Mouse (Mus musculus): ENCODE data around the gene H2-DMb2. TPM values are rescaled to one million over a fixed set of nuclear protein-coding genes. Genes with fewer than 3 reads are reported as not detected.

Gene H2-DMb2
- polyA plus RNA-seq, 1 experiment from 2014 or later: 0.18 TPM

GRCm38 (mm10) chr17:34179019-34179418 lies 35.9 kb downstream of the H2-DMb2 start:
- no peak overlapping the region for H3K4me3 ChIP-seq (ENCODE audit: low read depth, low read length)
- DNase-seq (ENCODE audit: low spot score) (no peak), ATAC-seq (no peak)
- H3K9me3 ChIP-seq (replicated peaks; ENCODE audit: control insufficient read depth, low read length): 0 out of 2 replicates have a peak, but pooled peaks cover 2% of the 10 kb centered on the region
- H3K9ac ChIP-seq (ENCODE audit: low read length): no peak overlapping the region
- H3K27me3 ChIP-seq (replicated peaks; ENCODE audit: control insufficient read depth, insufficient read depth, low read length): 0 out of 2 replicates have a peak, but pooled peaks cover 2% of the 10 kb centered on the region
- 70% methylated on average over 6 of the region's 6 CpGs for WGBS
- no peak overlapping the region for H3K27ac ChIP-seq (ENCODE audit: low read depth, low read length)
- H3K4me2 ChIP-seq (ENCODE audit: low read length): no peak overlapping the region
- H3K36me3 ChIP-seq (ENCODE audit: control insufficient read depth, insufficient read depth, low read length): no peaks in the 10 kb centered on the region
- H3K4me1 ChIP-seq (ENCODE audit: control insufficient read depth, insufficient read depth, low read length): no peaks in the 10 kb centered on the region

GRCm38 (mm10) chr17:34179913-34180859 lies 37.1 kb downstream of the H2-DMb2 start:
- WGBS: 76% methylated on average over 13 of the region's 13 CpGs
- no peak overlapping the region for H3K4me3 ChIP-seq (ENCODE audit: low read depth, low read length)

GRCm38 (mm10) chr17:34183564-34184219 lies 40.6 kb downstream of the H2-DMb2 start:
- no peak for ATAC-seq
- peaks cover 26% of the 10 kb centered on the region for H3K27me3 ChIP-seq (replicated peaks; ENCODE audit: control insufficient read depth, insufficient read depth, low read length)

More at GRCm38 (mm10) chr17:34179913-34180859, 37.1 kb downstream of the H2-DMb2 start:
- Histone ChIP-seq H3K9ac (ENCODE audit: low read length) (no peak overlapping the region), H3K36me3 (ENCODE audit: control insufficient read depth, insufficient read depth, low read length) (no peaks in the 10 kb centered on the region), H3K9me3 (replicated peaks; ENCODE audit: control insufficient read depth, low read length) (0 out of 2 replicates have a peak, but pooled peaks cover 2% of the 10 kb centered on the region), H3K4me1 (ENCODE audit: control insufficient read depth, insufficient read depth, low read length) (no peaks in the 10 kb centered on the region), H3K4me2 (ENCODE audit: low read length) (no peak overlapping the region), H3K27ac (ENCODE audit: low read depth, low read length) (no peak overlapping the region), H3K27me3 (replicated peaks; ENCODE audit: control insufficient read depth, insufficient read depth, low read length) (0 out of 2 replicates have a peak, but pooled peaks cover 3% of the 10 kb centered on the region)
- DNase-seq (ENCODE audit: low spot score): no peak
- ATAC-seq: no peak

GRCm38 (mm10) chr17:34185526-34185925 lies 42.4 kb downstream of the H2-DMb2 start:
- Histone ChIP-seq H3K27ac (ENCODE audit: low read depth, low read length) (no peak overlapping the region), H3K9me3 (replicated peaks; ENCODE audit: control insufficient read depth, low read length) (no peaks in the 10 kb centered on the region), H3K27me3 (replicated peaks; ENCODE audit: control insufficient read depth, insufficient read depth, low read length) (peaks cover 32% of the 10 kb centered on the region), H3K36me3 (ENCODE audit: control insufficient read depth, insufficient read depth, low read length) (no peaks in the 10 kb centered on the region), H3K4me1 (ENCODE audit: control insufficient read depth, insufficient read depth, low read length) (peaks cover 9% of the 10 kb centered on the region), H3K4me2 (ENCODE audit: low read length) (no peak overlapping the region), H3K9ac (ENCODE audit: low read length) (no peak overlapping the region), H3K4me3 (ENCODE audit: low read depth, low read length) (no peak overlapping the region)
- DNase-seq (ENCODE audit: low spot score) (no peak), ATAC-seq (no peak)
- whole genome bisulfite sequencing: 89% methylated on average over 9 of the region's 9 CpGs

More at GRCm38 (mm10) chr17:34183564-34184219, 40.6 kb downstream of the H2-DMb2 start:
- Histone ChIP-seq H3K4me2 (ENCODE audit: low read length) (no peak overlapping the region), H3K9ac (ENCODE audit: low read length) (no peak overlapping the region), H3K36me3 (ENCODE audit: control insufficient read depth, insufficient read depth, low read length) (no peaks in the 10 kb centered on the region), H3K4me3 (ENCODE audit: low read depth, low read length) (no peak overlapping the region), H3K4me1 (ENCODE audit: control insufficient read depth, insufficient read depth, low read length) (peaks cover 9% of the 10 kb centered on the region), H3K27ac (ENCODE audit: low read depth, low read length) (no peak overlapping the region), H3K9me3 (replicated peaks; ENCODE audit: control insufficient read depth, low read length) (no peaks in the 10 kb centered on the region)
- WGBS: 77% methylated on average over 15 of the region's 15 CpGs
- DNase-seq (ENCODE audit: low spot score): no peak

GRCm38 (mm10) chr17:34186885-34187260 lies 43.8 kb downstream of the H2-DMb2 start:
- Histone ChIP-seq H3K4me2 (ENCODE audit: low read length) (peak overlapping the region; percentile 78), H3K4me3 (ENCODE audit: low read depth, low read length) (peak overlapping the region; percentile 39), H3K36me3 (ENCODE audit: control insufficient read depth, insufficient read depth, low read length) (no peaks in the 10 kb centered on the region), H3K27me3 (replicated peaks; ENCODE audit: control insufficient read depth, insufficient read depth, low read length) (peaks cover 34% of the 10 kb centered on the region), H3K4me1 (ENCODE audit: control insufficient read depth, insufficient read depth, low read length) (peaks cover 9% of the 10 kb centered on the region), H3K9ac (ENCODE audit: low read length) (peak overlapping the region; percentile 61; the same call in 1 of the 2 replicates), H3K27ac (ENCODE audit: low read depth, low read length) (no peak overlapping the region), H3K9me3 (replicated peaks; ENCODE audit: control insufficient read depth, low read length) (no peaks in the 10 kb centered on the region)
- DNase-seq (ENCODE audit: low spot score) (no peak), ATAC-seq (no peak)
- WGBS: 2% methylated on average over 14 of the region's 14 CpGs

- Histone ChIP-seq H3K4me1 (ENCODE audit: control insufficient read depth, insufficient read depth, low read length) (peaks cover 9% of the 10 kb centered on the region), H3K36me3 (ENCODE audit: control insufficient read depth, insufficient read depth, low read length) (no peaks in the 10 kb centered on the region), H3K9me3 (replicated peaks; ENCODE audit: control insufficient read depth, low read length) (no peaks in the 10 kb centered on the region), H3K27ac (ENCODE audit: low read depth, low read length) (no peak within 1 kb of the TSS), H3K4me2 (ENCODE audit: low read length) (peak within 1 kb of the TSS; percentile 78), H3K27me3 (replicated peaks; ENCODE audit: control insufficient read depth, insufficient read depth, low read length) (peaks cover 36% of the 10 kb centered on the region), H3K9ac (ENCODE audit: low read length) (peak within 1 kb of the TSS; percentile 61), H3K4me3 (ENCODE audit: low read depth, low read length) (peak within 1 kb of the TSS; percentile 39)
- ATAC-seq: peak; percentile 98
- peak; percentile 96 for DNase-seq (ENCODE audit: low spot score)
- under 1% methylated on average over 46 of the region's 46 CpGs for WGBS
Measured at GRCm38 (mm10) chr17:34187261-34187916, 44.3 kb downstream of the H2-DMb2 start, which contains the start of the genes Tap1 and Psmb9. TSS of gene Tap1 (plus strand) at chr17:34187553. TSS of gene Psmb9 (minus strand) at chr17:34187764.

- H3K4me2 ChIP-seq (ENCODE audit: low read length): peak overlapping the region; percentile 78
- peaks cover 42% of the 10 kb centered on the region for H3K27me3 ChIP-seq (replicated peaks; ENCODE audit: control insufficient read depth, insufficient read depth, low read length)
- 3% methylated on average over 20 of the region's 20 CpGs for WGBS
- no peaks in the 10 kb centered on the region for H3K9me3 ChIP-seq (replicated peaks; ENCODE audit: control insufficient read depth, low read length)
- DNase-seq (ENCODE audit: low spot score): no peak
- ATAC-seq: peak; percentile 8; the same call in 1 of the 2 replicates
- peak overlapping the region; percentile 39 for H3K4me3 ChIP-seq (ENCODE audit: low read depth, low read length)
- peaks cover 9% of the 10 kb centered on the region for H3K4me1 ChIP-seq (ENCODE audit: control insufficient read depth, insufficient read depth, low read length)
- H3K9ac ChIP-seq (ENCODE audit: low read length): peak overlapping the region; percentile 61
- no peak overlapping the region for H3K27ac ChIP-seq (ENCODE audit: low read depth, low read length)
- H3K36me3 ChIP-seq (ENCODE audit: control insufficient read depth, insufficient read depth, low read length): no peaks in the 10 kb centered on the region
Measured at GRCm38 (mm10) chr17:34188010-34188409, 44.9 kb downstream of the H2-DMb2 start.

- Histone ChIP-seq H3K4me1 (ENCODE audit: control insufficient read depth, insufficient read depth, low read length) (peaks cover 9% of the 10 kb centered on the region), H3K9me3 (replicated peaks; ENCODE audit: control insufficient read depth, low read length) (no peaks in the 10 kb centered on the region), H3K4me3 (ENCODE audit: low read depth, low read length) (no peak overlapping the region), H3K4me2 (ENCODE audit: low read length) (no peak overlapping the region), H3K9ac (ENCODE audit: low read length) (no peak overlapping the region), H3K36me3 (ENCODE audit: control insufficient read depth, insufficient read depth, low read length) (no peaks in the 10 kb centered on the region), H3K27ac (ENCODE audit: low read depth, low read length) (no peak overlapping the region), H3K27me3 (replicated peaks; ENCODE audit: control insufficient read depth, insufficient read depth, low read length) (peaks cover 45% of the 10 kb centered on the region)
- DNase-seq (ENCODE audit: low spot score) (no peak), ATAC-seq (no peak)
- WGBS: 75% methylated on average over 6 of the region's 6 CpGs
Measured at GRCm38 (mm10) chr17:34188986-34189385, 45.9 kb downstream of the H2-DMb2 start.

Data from forebrain, embryonic 14.5 days (tissue).